Mouse (Mus musculus) liver, postnatal 0 days (tissue): Measurements from ENCODE around the gene Smyd2.

Experiments
- CTCF ChIP-seq: sonication (generic); IDR thresholded peaks from 2 replicates; pipeline ENCODE4 v1.5.1; 2016; ENCODE audit warnings: antibody characterized with exemption, low read depth
- EP300 ChIP-seq: IDR thresholded peaks from 2 replicates; pipeline ENCODE4 v1.6.1; 2016; ENCODE audit warnings: antibody characterized with exemption, low read depth, mild to moderate bottlenecking

DNA sequence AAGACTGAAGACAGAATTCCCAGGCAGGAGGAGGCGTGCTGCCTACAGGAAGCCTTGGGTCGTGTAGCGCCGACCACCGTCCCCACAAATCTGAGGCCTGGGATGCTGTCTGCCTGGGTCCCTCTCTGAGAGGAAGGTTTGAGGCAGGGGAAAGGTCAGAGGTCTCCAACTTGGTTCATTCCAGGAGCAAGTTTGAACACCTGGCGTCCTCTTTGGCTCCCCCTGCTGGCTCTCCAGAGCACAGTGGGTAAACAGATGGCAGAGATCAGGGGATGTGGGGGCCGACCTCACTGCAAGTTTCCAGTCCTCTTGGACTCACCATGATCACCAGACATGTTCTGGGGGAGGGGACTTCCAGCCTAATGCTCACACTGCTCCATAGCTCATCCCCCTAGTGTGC, 39.3 kb downstream of the Smyd2 start:
- peak; percentile 81 for TF ChIP-seq CTCF
- TF ChIP-seq EP300, result no peak
